Mouse (Mus musculus) liver, embryonic 15.5 days (tissue): Measurements from ENCODE around the gene Osbpl11. TPM values are rescaled to one million over a fixed set of nuclear protein-coding genes. Genes with fewer than 3 reads are reported as not detected.
"Not testable (repeated sequence)": the region's sequence is repeated elsewhere in the genome, so short reads cannot be mapped to it uniquely, and the experiment has no call there.

Experiments used
- ATAC-seq: fragments of 200-750 bp; cut with Nextera tagmentation; 2 replicates; pipeline ENCODE4 v1.8.0; 2017; ENCODE audit warnings: moderate number of reproducible peaks, mild to moderate bottlenecking, moderate library complexity; ENCODE audit not compliant: insufficient read depth
- H3K27ac ChIP-seq: fragments of 300-500 bp; sonication (generic); replicated peaks from 2 replicates; pipeline ENCODE4 v1.5.1; 2015; ENCODE audit warnings: mild to moderate bottlenecking, inconsistent platforms
- H3K27me3 ChIP-seq: fragments of 300-500 bp; sonication (generic); 2 replicates; pipeline ENCODE4 v1.6.1; 2015; ENCODE audit warnings: mild to moderate bottlenecking, inconsistent platforms
- H3K36me3 ChIP-seq: fragments of 300-500 bp; sonication (generic); replicated peaks from 2 replicates; pipeline ENCODE4 v1.6.1; 2015; ENCODE audit warnings: moderate library complexity, mild to moderate bottlenecking, inconsistent platforms
- H3K4me1 ChIP-seq: fragments of 300-500 bp; sonication (generic); replicated peaks from 2 replicates; pipeline ENCODE4 v1.6.1; 2015; ENCODE audit warnings: inconsistent platforms
- H3K4me2 ChIP-seq: fragments of 300-500 bp; sonication (generic); 2 replicates; pipeline ENCODE4 v1.6.1; 2015; ENCODE audit warnings: moderate library complexity, mild to moderate bottlenecking, inconsistent platforms
- H3K4me3 ChIP-seq: fragments of 300-500 bp; sonication (generic); replicated peaks from 2 replicates; pipeline ENCODE4 v1.5.1; 2015; ENCODE audit warnings: mild to moderate bottlenecking, inconsistent platforms
- H3K9ac ChIP-seq: fragments of 300-500 bp; sonication (generic); 2 replicates; pipeline ENCODE4 v1.6.1; 2015; ENCODE audit warnings: moderate library complexity, mild to moderate bottlenecking, inconsistent platforms
- H3K9me3 ChIP-seq: fragments of 300-500 bp; sonication (generic); replicated peaks from 2 replicates; pipeline ENCODE4 v1.6.1; 2016; ENCODE audit warnings: inconsistent platforms
- WGBS: fragments of 180-500 bp; shearing (Covaris S2); methylation state at CpG from one replicate; pipeline ENCODE4 v1.1.7; 2015; ENCODE audit warnings: mixed read lengths; ENCODE audit not compliant: insufficient replicate concordance; 5-methylcytosine and 5-hydroxymethylcytosine counted together
- polyA plus RNA-seq: library from polyadenylated mRNA; unstranded; fragments of >200 nt; fragmentation: Nextera tagmentation; extraction: Ambion mirVana; gene quantifications from 2 replicates; pipeline ENCODE4 v1.2.1, GENCODE M21; 2015

Gene Osbpl11
- polyA plus RNA-seq, result 5.6 and 5.7 TPM in 2 replicates

DNA sequence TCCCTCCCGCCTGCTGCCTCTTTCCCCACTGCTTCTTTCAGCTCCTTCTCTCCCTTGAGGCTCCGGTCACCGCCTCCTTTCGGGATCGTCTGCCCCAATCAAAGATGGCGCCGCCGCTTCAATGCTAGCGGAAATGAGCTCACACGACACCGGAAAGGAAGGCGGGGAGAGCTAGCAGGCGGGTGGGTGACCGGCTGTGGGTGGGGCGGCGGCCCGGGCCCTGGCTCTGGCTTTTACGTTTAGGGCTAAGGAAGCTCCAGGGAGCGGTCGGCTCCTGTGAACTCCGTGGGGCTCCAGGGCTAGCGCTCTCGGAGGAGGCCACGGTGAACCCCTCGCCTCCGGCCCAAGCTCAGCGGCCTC is at the start of gene Osbpl11:
Osbpl11 (plus strand) TSS at position 171 of the 360 bp plus-strand sequence.
- under 1% methylated on average over 27 of the region's 27 CpGs for WGBS
- ATAC-seq, result peak; percentile 91
- Histone ChIP-seq H3K36me3 (no peaks in the 10 kb centered on the region), H3K9ac (peak within 1 kb of the TSS; percentile 98), H3K4me3 (peak within 1 kb of the TSS; percentile 92), H3K9me3 (no peaks in the 10 kb centered on the region), H3K4me2 (peak within 1 kb of the TSS; percentile 96), H3K27ac (peak within 1 kb of the TSS; percentile 87), H3K4me1 (peaks cover 26% of the 10 kb centered on the region), H3K27me3 (no peaks in the 10 kb centered on the region)

DNA sequence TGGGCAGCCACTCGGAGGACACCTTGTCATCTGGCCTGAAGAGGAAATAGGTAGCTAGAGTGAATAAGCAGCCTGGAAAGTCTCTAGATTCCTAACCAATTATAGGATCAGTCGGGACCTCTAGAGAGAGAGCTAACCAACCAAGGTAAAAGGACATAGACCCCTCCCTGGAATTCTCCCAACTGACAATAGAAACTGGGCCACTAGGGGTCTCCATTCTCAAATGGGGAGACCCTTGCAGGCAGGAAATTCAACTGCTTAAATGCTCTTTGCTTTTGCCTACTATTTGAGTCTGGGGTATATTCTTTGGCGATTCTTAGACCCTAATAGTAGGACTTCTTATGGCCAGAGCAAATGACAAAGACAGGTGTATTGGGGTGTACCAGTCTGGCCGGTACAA is 49.7 kb upstream of the Osbpl11 start:
- Histone ChIP-seq H3K9ac (no peak overlapping the region), H3K4me2 (no peak overlapping the region), H3K9me3 (no peaks in the 10 kb centered on the region), H3K36me3 (no peaks in the 10 kb centered on the region), H3K4me3 (no peak overlapping the region), H3K27ac (no peak overlapping the region), H3K4me1 (no peaks in the 10 kb centered on the region), H3K27me3 (no peaks in the 10 kb centered on the region)
- WGBS, result 57% methylated on average over 4 of the region's 4 CpGs
- ATAC-seq, result no peak

DNA sequence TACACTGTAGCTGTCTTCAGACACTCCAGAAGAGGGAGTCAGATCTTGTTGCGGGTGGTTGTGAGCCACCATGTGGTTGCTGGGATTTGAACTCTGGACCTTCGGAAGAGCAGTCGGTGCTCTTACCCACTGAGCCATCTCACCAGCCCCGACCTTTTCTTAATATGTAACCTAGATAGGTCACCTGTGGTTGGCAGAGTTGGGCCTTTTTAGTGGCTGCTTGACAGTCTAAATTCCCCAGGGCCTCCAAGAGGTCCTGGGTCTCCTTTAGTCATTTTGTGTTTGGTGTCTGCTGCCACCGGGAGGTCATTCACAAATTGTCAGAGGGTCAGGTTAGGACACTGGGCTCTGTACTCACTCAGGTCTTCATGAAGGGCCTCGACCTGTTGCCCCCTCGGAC is 45.8 kb upstream of the Osbpl11 start:
- H3K4me3 ChIP-seq, H3K36me3 ChIP-seq, H3K9me3 ChIP-seq, H3K27me3 ChIP-seq, H3K9ac ChIP-seq, H3K4me1 ChIP-seq, ATAC-seq, H3K4me2 ChIP-seq, H3K27ac ChIP-seq: not testable (repeated sequence)
- WGBS, result 55% methylated on average over 6 of the region's 7 CpGs

DNA sequence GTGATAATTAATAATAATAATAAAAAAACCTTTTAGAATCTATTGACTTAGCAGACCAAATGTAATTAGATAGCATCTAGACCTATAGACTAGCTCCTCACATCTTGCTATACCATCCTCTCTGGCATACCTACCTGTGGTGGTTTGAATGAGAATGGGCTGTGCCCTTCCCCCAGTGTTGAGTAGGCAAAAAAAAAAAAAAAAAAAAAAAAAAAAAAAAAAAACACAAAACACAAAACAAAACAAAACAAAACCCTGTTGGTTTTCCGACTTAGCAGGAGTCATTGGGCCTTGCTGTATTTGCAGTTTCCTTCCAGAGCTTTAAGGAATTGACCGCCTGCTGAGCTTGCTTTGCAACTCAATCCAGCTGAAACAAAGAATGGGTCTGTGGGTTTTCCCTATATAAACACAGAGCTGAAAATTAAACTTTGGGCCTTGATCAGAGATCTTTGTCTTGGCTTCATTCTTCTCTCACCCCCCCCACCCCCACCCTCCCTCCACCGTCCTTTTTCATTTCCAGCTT is 43.1 kb upstream of the Osbpl11 start:
- Histone ChIP-seq H3K9ac (no peak overlapping the region), H3K4me2 (no peak overlapping the region), H3K27me3 (no peaks in the 10 kb centered on the region), H3K4me3 (no peak overlapping the region), H3K36me3 (no peaks in the 10 kb centered on the region), H3K9me3 (no peaks in the 10 kb centered on the region), H3K27ac (no peak overlapping the region), H3K4me1 (no peaks in the 10 kb centered on the region)
- WGBS, result 57% methylated on average over 3 of the region's 3 CpGs
- ATAC-seq, result no peak

DNA sequence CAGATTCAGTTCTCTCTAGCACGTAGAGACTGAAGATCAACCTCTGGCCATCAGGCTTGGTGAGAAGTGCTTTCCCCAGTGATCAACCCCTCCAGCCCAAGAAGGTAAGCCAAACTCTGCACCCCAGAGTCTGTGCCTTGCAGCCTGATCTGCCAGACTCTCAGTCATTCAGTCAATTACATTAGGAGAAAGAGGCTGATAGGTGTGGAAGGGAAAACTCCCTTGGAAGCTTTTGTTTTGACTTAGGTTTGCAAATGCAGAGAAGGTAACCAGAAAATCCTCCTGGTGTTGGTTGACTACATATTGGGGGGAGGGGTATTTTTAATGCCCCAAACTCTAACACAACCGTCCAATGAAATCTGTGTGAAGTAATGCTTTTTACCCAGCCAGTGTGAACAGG is 41.4 kb upstream of the Osbpl11 start:
- 60% methylated on average over 2 of the region's 2 CpGs for WGBS

DNA sequence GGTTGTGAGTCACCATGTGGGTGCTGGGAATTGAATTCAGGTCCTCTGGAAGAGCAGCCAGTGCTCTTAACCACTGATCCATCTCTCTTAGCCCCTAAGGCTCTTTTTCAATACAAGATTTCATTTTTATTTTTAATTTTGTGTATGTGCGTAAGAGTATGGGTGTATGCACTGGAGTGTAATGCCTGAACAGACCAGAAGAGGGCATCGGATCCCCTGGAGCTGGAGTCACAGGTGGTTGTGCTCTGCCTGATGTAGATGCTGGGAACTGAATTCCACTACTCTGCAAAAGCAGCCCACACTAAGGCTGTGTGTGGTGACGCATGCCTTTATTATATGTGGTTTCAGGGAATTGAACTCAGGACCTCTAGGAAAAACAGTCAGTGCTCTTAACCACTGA is 38.7 kb upstream of the Osbpl11 start:
- WGBS, result 78% methylated on average over 3 of the region's 3 CpGs
- no peaks in the 10 kb centered on the region for H3K27me3 ChIP-seq
- H3K4me2 ChIP-seq, result no peak overlapping the region
- no peaks in the 10 kb centered on the region for H3K4me1 ChIP-seq
- H3K4me3 ChIP-seq, result no peak overlapping the region
- H3K9ac ChIP-seq, result no peak overlapping the region
- no peak for ATAC-seq
- H3K36me3 ChIP-seq, result no peaks in the 10 kb centered on the region
- H3K9me3 ChIP-seq, result no peaks in the 10 kb centered on the region
- no peak overlapping the region for H3K27ac ChIP-seq

More for the DNA sequence above, 41.4 kb upstream of the Osbpl11 start:
- Histone ChIP-seq H3K27ac (no peak overlapping the region), H3K27me3 (no peaks in the 10 kb centered on the region), H3K4me2 (no peak overlapping the region), H3K9ac (no peak overlapping the region), H3K4me1 (no peaks in the 10 kb centered on the region), H3K4me3 (no peak overlapping the region), H3K36me3 (no peaks in the 10 kb centered on the region), H3K9me3 (no peaks in the 10 kb centered on the region)
- ATAC-seq, result no peak

DNA sequence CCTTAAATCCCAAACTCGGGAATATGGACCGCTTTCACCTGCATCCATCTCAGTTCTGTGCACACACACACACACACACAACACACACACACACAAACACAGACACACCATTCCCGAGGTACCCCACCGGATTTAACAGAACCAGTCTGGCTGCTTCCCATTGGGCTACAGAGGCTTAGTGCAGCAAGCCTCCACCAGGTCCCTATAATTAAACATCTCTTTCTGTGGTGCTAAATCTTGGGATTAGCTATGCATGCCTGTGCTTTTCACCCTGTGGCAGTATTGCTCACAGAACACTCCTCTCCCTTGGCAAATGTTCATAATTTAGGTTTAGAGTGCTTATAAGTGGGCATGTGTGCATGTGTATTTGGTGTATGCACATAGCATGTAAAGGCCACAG is 36.7 kb upstream of the Osbpl11 start:
- WGBS, result 68% methylated on average over 4 of the region's 4 CpGs
- H3K27ac ChIP-seq, result no peak overlapping the region
- no peak overlapping the region for H3K4me3 ChIP-seq
- ATAC-seq, result no peak
- 0 out of 2 replicates have a peak, but pooled peaks cover 7% of the 10 kb centered on the region for H3K4me1 ChIP-seq
- no peaks in the 10 kb centered on the region for H3K27me3 ChIP-seq
- no peaks in the 10 kb centered on the region for H3K36me3 ChIP-seq
- no peak overlapping the region for H3K9ac ChIP-seq
- H3K9me3 ChIP-seq, result no peaks in the 10 kb centered on the region
- H3K4me2 ChIP-seq, result no peak overlapping the region

DNA sequence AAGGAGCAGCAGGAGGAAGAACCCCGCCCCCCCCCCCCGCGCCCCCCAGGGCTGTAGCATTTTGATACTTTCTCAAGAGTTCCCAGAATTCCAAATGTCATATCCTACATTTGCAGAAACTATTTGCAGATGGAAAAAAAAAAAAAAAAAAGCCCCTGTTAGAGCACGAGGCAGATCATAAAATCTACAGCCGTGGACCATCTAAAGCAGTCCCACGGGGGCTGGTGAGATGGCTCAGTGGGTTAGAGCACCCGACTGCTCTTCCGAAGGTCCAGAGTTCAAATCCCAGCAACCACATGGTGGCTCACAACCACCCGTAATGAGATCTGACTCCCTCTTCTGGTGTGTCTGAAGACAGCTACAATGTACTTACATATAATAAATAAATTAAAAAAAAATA is 34.0 kb upstream of the Osbpl11 start:
- H3K4me1 ChIP-seq, H3K27ac ChIP-seq, H3K36me3 ChIP-seq, H3K27me3 ChIP-seq, H3K9me3 ChIP-seq, H3K4me2 ChIP-seq, H3K4me3 ChIP-seq, ATAC-seq, H3K9ac ChIP-seq: not testable (repeated sequence)
- 58% methylated on average over 9 of the region's 9 CpGs for WGBS

DNA sequence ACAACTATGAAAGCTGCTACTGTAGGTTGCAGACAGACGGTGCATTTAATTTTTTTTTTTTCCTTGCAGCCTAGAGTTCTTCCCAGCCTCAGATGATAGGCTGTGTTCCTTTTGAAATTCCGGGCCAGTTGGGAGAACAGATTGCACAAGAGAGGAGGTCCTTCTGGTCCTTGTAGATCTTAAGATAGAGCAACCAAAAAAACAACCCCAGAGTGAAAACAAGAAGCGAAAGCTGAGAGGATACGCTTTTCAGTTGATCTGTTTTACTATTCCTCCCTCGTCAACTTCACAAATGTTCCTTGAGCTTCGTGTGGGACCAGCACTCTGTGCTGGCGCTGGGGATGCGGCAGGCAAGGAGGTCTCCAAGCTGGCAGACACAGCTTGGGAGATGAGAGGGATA is 33.3 kb upstream of the Osbpl11 start:
- Histone ChIP-seq H3K27ac (no peak overlapping the region), H3K27me3 (no peaks in the 10 kb centered on the region), H3K4me2 (no peak overlapping the region), H3K9me3 (no peaks in the 10 kb centered on the region), H3K36me3 (no peaks in the 10 kb centered on the region), H3K4me3 (no peak overlapping the region), H3K4me1 (0 out of 2 replicates have a peak, but pooled peaks cover 7% of the 10 kb centered on the region), H3K9ac (no peak overlapping the region)
- ATAC-seq, result no peak
- 58% methylated on average over 8 of the region's 8 CpGs for WGBS

DNA sequence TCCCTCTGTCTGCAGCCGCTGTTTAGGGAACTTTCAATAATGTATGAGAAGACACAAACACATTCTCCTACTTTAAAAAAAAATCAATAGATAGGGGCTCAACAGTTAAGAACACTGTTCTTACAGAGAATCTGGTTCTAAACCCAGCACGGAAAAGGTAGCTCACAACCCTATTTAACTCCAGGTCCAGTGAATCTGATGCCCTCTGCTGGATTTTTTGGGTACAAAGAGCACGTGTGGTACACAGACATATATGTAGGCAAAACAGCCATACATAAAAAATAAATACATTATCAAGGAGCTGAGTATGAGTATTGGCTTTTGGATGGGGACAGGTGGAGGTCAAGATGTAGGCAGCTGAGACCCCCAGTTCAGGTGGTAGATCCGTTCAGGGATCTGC is 29.9 kb upstream of the Osbpl11 start:
- Histone ChIP-seq H3K4me3 (no peak overlapping the region), H3K9me3 (no peaks in the 10 kb centered on the region), H3K27me3 (no peaks in the 10 kb centered on the region), H3K36me3 (no peaks in the 10 kb centered on the region), H3K4me2 (no peak overlapping the region), H3K4me1 (0 out of 2 replicates have a peak, but pooled peaks cover 7% of the 10 kb centered on the region), H3K9ac (no peak overlapping the region), H3K27ac (no peak overlapping the region)
- WGBS, result 35% methylated on average over 4 of the region's 4 CpGs
- no peak for ATAC-seq

DNA sequence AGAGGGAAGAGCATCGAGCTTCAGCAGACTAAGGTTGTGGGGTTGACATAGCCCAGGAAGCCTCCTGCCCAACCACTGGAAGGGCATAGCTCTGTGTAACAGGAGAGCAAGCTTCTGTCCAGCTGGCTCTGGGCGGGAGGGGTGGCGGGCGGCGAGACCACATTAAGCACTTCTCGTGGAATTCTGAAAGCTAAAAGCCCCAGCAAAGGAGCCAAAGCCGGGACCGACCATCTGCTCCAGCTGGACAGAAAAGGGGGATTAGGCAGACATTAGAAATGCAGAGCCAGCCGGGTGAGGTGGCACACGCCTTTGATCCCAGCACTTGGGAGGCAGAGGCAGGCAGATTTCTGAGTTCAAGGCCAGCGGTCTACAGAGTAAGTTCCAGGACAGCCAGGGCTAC is 26.9 kb upstream of the Osbpl11 start:
- no peak overlapping the region for H3K4me2 ChIP-seq
- H3K9me3 ChIP-seq, result no peaks in the 10 kb centered on the region
- H3K9ac ChIP-seq, result no peak overlapping the region
- no peak overlapping the region for H3K27ac ChIP-seq
- H3K36me3 ChIP-seq, result no peaks in the 10 kb centered on the region
- WGBS, result 72% methylated on average over 11 of the region's 11 CpGs
- no peak overlapping the region for H3K4me3 ChIP-seq
- H3K27me3 ChIP-seq, result no peaks in the 10 kb centered on the region
- ATAC-seq, result no peak
- 0 out of 2 replicates have a peak, but pooled peaks cover 2% of the 10 kb centered on the region for H3K4me1 ChIP-seq

DNA sequence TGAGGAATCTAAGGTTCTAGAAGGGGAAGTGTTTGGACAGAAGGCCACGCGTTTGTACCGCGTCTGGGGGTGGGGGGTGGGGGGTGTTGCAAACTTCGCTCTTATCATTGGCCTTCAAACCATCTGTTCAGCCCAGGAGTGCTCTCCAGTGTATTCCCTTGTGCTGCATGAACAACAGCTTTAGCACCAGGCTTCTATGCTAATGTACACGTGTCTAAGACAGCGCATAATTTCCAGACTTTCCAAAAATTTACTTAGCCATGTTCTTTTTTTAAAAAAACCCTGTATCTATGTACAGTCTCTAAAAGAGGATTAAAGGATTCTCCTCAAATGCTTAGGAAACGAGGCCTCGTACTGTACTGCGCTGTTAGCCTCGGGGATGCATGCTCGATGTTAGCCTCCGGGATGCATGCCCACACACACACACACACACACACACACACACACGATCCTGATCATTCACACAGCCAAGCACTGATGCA is 26.2 kb upstream of the Osbpl11 start:
- H3K4me2 ChIP-seq, result no peak overlapping the region
- no peak overlapping the region for H3K27ac ChIP-seq
- H3K4me1 ChIP-seq, result no peaks in the 10 kb centered on the region
- no peaks in the 10 kb centered on the region for H3K36me3 ChIP-seq
- no peak overlapping the region for H3K9ac ChIP-seq
- 50% methylated on average over 14 of the region's 14 CpGs for WGBS
- no peak overlapping the region for H3K4me3 ChIP-seq
- H3K9me3 ChIP-seq, result no peaks in the 10 kb centered on the region
- H3K27me3 ChIP-seq, result no peaks in the 10 kb centered on the region
- no peak for ATAC-seq
